Mouse (Mus musculus) stomach, postnatal 0 days (tissue): Measurements from ENCODE around the gene Ccnb3. TPM values are rescaled to one million over a fixed set of nuclear protein-coding genes. Genes with fewer than 3 reads are reported as not detected.

ENCODE experiments used
- ATAC-seq: fragments of 200-750 bp; cut with Nextera tagmentation; 2 replicates; pipeline ENCODE4 v1.8.0; 2017; ENCODE audit not compliant: low FRiP score, low TSS enrichment
- DNase-seq: peaks from one replicate; pipeline ENCODE4 v3.0.0-alpha.2; 2016; ENCODE audit warnings: low spot score
- H3K27ac ChIP-seq: fragments of 300-500 bp; sonication (generic); replicated peaks from 2 replicates; pipeline ENCODE4 v1.5.1; 2014; ENCODE audit warnings: mild to moderate bottlenecking, control low read depth
- H3K27me3 ChIP-seq: fragments of 300-500 bp; sonication (generic); 2 replicates; pipeline ENCODE4 v1.6.1; 2014; ENCODE audit warnings: low read length; ENCODE audit not compliant: control insufficient read depth, insufficient read depth
- H3K36me3 ChIP-seq: fragments of 300-500 bp; sonication (generic); 2 replicates; pipeline ENCODE4 v1.6.1; 2014; ENCODE audit warnings: low read length, mixed read lengths; ENCODE audit not compliant: control insufficient read depth, insufficient read depth
- H3K4me1 ChIP-seq: fragments of 300-500 bp; sonication (generic); replicated peaks from 2 replicates; pipeline ENCODE4 v1.6.1; 2014; ENCODE audit warnings: antibody characterized with exemption; ENCODE audit not compliant: control insufficient read depth, insufficient read depth
- H3K4me2 ChIP-seq: fragments of 300-500 bp; sonication (generic); replicated peaks from 2 replicates; pipeline ENCODE4 v1.6.1; 2014; ENCODE audit warnings: low read depth, mild to moderate bottlenecking, control low read depth, moderate library complexity
- H3K4me3 ChIP-seq: fragments of 300-500 bp; sonication (generic); 2 replicates; pipeline ENCODE4 v1.5.1; 2014; ENCODE audit warnings: low read depth, low read length, control low read depth
- H3K9ac ChIP-seq: fragments of 300-500 bp; sonication (generic); 2 replicates; pipeline ENCODE4 v1.6.1; 2014; ENCODE audit warnings: mild to moderate bottlenecking, low read length, control low read depth, mixed read lengths
- H3K9me3 ChIP-seq: fragments of 300-500 bp; sonication (generic); 2 replicates; pipeline ENCODE4 v1.6.1; 2016; ENCODE audit warnings: low read length; ENCODE audit not compliant: control insufficient read depth
- CTCF ChIP-seq: IDR thresholded peaks from 2 replicates; pipeline ENCODE4 v1.5.1; 2016; ENCODE audit warnings: antibody characterized with exemption, low read depth, mild to moderate bottlenecking, moderate library complexity
- EP300 ChIP-seq: optimal IDR thresholded peaks from 2 replicates; pipeline ENCODE3; 2016; ENCODE audit warnings: antibody characterized with exemption
- WGBS: fragments of 180-500 bp; shearing (Covaris S2); extraction: QIAGEN DNeasy Blood & Tissue Kit; methylation state at CpG from one replicate; pipeline ENCODE4 v1.1.7; 2014; 5-methylcytosine and 5-hydroxymethylcytosine counted together
- polyA plus RNA-seq: library from polyadenylated mRNA; unstranded; fragments of >200 nt; fragmentation: Nextera tagmentation; extraction: Ambion mirVana; gene quantifications from 2 replicates; pipeline ENCODE4 v1.2.1, GENCODE M21; 2015

Gene Ccnb3
- not detected in 2 replicates for polyA plus RNA-seq

GRCm38 (mm10) chrX:7041519-7041918, at the start of gene Ccnb3:
Ccnb3 (minus strand) TSS chrX:7041619.
- Histone ChIP-seq H3K4me3 (no peak within 1 kb of the TSS), H3K27me3 (no peaks in the 10 kb centered on the region), H3K36me3 (no peaks in the 10 kb centered on the region), H3K9me3 (no peaks in the 10 kb centered on the region), H3K9ac (no peak within 1 kb of the TSS), H3K4me1 (no peaks in the 10 kb centered on the region), H3K4me2 (no peak within 1 kb of the TSS), H3K27ac (no peak within 1 kb of the TSS)
- ATAC-seq, result no peak
- 93% methylated on average over 19 of the region's 19 CpGs for WGBS
- no peak for DNase-seq
- no peak for TF ChIP-seq CTCF
- TF ChIP-seq EP300, result no peak

GRCm38 (mm10) chrX:7090323-7090722, 48.9 kb upstream of the Ccnb3 start:
- ATAC-seq (no peak), DNase-seq (no peak)
- Histone ChIP-seq H3K36me3 (no peaks in the 10 kb centered on the region), H3K4me1 (no peaks in the 10 kb centered on the region), H3K4me2 (no peak overlapping the region), H3K27me3 (no peaks in the 10 kb centered on the region), H3K27ac (no peak overlapping the region), H3K4me3 (no peak overlapping the region), H3K9me3 (no peaks in the 10 kb centered on the region), H3K9ac (no peak overlapping the region)
- TF ChIP-seq CTCF (no peak), EP300 (no peak)

- ATAC-seq, result no peak
- no peaks in the 10 kb centered on the region for H3K4me1 ChIP-seq
- H3K36me3 ChIP-seq, result no peaks in the 10 kb centered on the region
- DNase-seq, result no peak
- no peak overlapping the region for H3K4me3 ChIP-seq
- no peak overlapping the region for H3K4me2 ChIP-seq
- no peaks in the 10 kb centered on the region for H3K9me3 ChIP-seq
- no peak overlapping the region for H3K27ac ChIP-seq
- no peak for TF ChIP-seq EP300
- no peak for TF ChIP-seq CTCF
- H3K9ac ChIP-seq, result no peak overlapping the region
- no peaks in the 10 kb centered on the region for H3K27me3 ChIP-seq
- 59% methylated on average over 1 of the region's 1 CpGs for WGBS
These were observed 44.5 kb upstream of the Ccnb3 start for GRCm38 (mm10) chrX:7085878-7086277.

GRCm38 (mm10) chrX:7079820-7080429, 38.5 kb upstream of the Ccnb3 start:
- Histone ChIP-seq H3K4me3 (no peak overlapping the region), H3K27me3 (no peaks in the 10 kb centered on the region), H3K36me3 (no peaks in the 10 kb centered on the region), H3K9me3 (no peaks in the 10 kb centered on the region), H3K27ac (no peak overlapping the region), H3K4me1 (no peaks in the 10 kb centered on the region), H3K9ac (no peak overlapping the region), H3K4me2 (no peak overlapping the region)
- TF ChIP-seq EP300 (no peak), CTCF (no peak)
- 56% methylated on average over 6 of the region's 6 CpGs for WGBS
- ATAC-seq, result no peak
- DNase-seq, result no peak

GRCm38 (mm10) chrX:7068002-7068401, 26.6 kb upstream of the Ccnb3 start:
- Histone ChIP-seq H3K27ac (no peak overlapping the region), H3K9ac (no peak overlapping the region), H3K9me3 (no peaks in the 10 kb centered on the region), H3K36me3 (no peaks in the 10 kb centered on the region), H3K4me1 (no peaks in the 10 kb centered on the region), H3K4me2 (no peak overlapping the region), H3K27me3 (no peaks in the 10 kb centered on the region), H3K4me3 (no peak overlapping the region)
- WGBS, result 61% methylated on average over 2 of the region's 2 CpGs
- TF ChIP-seq CTCF (no peak), EP300 (no peak)
- ATAC-seq, result no peak
- DNase-seq, result no peak

GRCm38 (mm10) chrX:7067219-7067618, 25.8 kb upstream of the Ccnb3 start, which contains the start of gene Akap4:
Akap4 (plus strand) TSS chrX:7067519.
- 88% methylated on average over 1 of the region's 1 CpGs for WGBS
- Histone ChIP-seq H3K27ac (no peak within 1 kb of the TSS), H3K9ac (no peak within 1 kb of the TSS), H3K4me2 (no peak within 1 kb of the TSS), H3K4me3 (no peak within 1 kb of the TSS), H3K27me3 (no peaks in the 10 kb centered on the region), H3K4me1 (no peaks in the 10 kb centered on the region), H3K36me3 (no peaks in the 10 kb centered on the region), H3K9me3 (no peaks in the 10 kb centered on the region)
- DNase-seq (no peak), ATAC-seq (no peak)
- TF ChIP-seq CTCF (no peak), EP300 (no peak)
